Mouse (Mus musculus): Measurements from ENCODE around the gene Eci2.

The Eci2 gene

DNA sequence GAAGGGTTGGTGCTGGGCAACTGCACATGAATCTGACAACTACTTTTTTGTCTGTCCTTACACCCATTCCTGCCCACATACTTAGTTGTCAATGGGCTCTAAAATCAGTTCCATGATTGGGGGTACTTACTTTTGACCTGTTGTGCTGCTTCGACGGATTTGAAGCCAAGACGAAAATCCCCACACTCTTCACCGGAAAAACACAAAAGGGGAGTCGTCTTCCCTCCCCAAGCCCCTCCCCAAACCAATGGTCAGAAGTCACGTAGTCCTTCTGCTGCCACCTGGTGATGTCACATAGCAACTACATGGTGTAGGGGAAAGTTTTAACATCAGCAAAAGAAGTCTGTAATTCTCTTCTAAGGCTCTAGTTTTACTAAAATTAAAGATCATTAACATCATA, at the start of gene Eci2:
Gene Eci2, minus strand, starts transcription at position 218 of the 400 bp plus-strand sequence.
- in situ Hi-C loops (cut with MboI, MseI) = loop anchor here (10.0 kb wide), 1 partner anchor 382 kb away; no protein-coding TSS in a partner anchor

DNA sequence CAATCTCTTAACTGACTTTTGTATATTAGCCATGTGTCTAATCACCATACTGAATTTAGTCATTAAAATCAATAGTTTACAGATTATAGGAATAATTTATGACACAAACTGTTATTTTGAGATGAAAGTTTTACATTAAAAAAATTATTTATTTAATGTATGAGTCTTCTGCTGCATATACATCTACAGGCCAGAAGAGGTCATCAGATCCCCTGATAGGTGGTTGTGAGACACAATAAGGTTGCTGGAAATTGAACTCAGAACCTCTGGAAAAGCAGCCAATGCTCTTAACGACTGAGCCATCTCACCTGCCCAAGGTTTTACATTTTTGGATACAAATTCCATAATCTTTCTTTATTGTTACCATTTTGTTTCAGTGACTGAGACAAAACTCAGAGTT, 48.0 kb upstream of the Eci2 start:
- in situ Hi-C loops (cut with MboI, MseI) = no loop called here

DNA sequence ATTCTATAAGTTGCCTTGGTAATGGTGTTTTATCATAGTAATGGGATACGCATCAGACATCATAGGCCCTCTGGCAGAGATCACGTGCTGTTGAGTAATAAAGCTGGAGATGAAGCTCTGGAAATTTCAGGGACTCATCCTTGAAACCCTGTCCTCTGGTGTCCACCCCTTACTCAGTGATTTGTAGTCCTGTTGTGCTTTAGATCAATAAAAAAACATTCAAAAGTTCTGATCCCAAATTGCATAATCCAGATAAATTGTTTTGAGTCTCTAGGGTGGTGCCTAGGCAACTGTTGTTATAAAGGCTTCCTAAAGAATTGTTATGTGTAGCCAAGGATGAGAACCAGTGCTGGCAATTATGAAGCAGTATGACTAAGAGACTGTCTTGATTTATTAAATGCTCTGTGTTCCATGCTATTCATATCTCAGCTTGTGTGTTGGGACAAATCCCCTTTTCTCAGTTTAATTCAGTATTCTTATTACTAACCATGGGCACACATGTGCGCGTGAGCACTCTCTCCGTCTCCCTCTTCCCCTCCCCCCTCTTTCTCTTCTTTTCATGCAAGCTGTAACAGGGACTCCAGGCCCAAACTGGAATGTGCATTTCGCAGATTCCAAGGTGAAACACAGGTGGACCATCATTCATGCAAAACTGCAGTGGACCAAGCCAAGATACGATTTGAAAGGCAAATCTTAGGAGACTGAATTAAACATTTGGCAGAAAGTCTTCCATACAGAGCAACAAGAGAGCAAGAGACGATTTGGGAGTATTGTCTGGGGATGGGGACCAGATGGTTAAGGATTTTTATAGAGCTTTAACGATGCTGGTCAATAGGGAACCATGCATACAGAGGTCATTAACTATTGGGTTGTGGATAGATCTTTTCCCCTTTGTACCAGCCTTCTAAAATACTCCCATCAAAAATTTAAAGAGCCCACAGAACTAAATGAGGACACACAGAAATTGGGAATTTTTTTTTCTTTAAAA, 43.9 kb upstream of the Eci2 start:
- in situ Hi-C loops (cut with MboI, MseI) = no loop called here

DNA sequence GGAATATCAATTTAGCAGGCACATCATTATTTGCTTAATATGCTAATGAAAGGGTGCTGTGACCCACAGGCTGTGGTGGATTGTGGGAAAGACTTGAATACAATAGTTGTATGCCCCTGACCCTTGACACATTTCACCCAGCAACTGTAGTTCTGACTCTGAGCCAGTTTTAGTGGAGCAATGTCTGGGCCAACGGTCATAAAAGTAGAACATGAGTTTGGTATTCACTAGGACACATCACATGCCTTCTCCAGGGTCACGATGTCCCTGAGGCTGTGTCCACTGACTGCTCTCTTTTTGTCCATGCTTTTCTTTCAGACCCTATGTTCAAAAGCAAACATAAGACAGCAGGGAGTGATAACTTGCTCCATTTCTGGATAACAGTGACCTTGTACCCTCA, 40.2 kb upstream of the Eci2 start:
- in situ Hi-C loops (cut with MboI, MseI) = loop anchor here (5.0 kb wide), 1 partner anchor 885 kb away; no protein-coding TSS in a partner anchor

DNA sequence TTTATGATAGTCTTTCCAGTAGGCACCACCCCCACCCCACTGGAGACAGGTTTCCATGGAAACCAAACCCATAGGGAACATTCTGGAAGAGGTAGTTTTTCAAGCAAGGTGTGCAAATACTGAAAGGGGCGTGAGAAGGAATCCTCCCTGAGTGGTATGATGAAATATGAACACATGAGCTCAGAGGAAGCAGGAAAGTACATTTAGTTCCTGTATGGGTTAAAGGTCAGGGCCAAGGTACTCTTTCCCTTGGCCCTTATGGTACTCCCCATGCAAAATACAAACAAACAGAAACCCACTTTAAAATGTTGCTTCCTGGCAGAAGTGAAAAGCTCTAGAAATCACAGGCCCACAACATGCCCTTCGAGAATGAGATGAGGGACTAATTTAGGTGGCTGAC, 39.1 kb upstream of the Eci2 start:
- in situ Hi-C loops (cut with MboI, MseI) = loop anchor here (5.0 kb wide), 1 partner anchor 886 kb away; no protein-coding TSS in a partner anchor

DNA sequence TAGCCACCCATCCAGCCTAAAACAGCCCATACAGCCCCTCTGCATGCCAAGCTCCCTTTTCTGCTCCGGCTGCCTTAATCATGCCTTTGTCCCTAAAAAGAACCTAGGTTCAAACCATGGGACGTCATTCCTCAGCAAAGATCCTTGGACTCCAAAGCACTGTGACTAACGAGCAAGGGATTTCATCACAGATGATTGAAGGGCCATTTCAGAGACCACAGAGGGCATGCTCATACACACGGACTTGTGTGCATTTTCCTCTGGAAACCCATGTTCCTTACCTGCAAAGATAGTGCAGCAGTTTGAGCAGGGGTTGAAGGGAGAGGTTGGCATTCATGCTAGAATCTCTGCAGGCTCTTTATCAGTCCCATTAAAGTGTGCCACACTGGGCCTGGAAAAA, 37.5 kb upstream of the Eci2 start:
- in situ Hi-C loops (cut with MboI, MseI) = no loop called here

DNA sequence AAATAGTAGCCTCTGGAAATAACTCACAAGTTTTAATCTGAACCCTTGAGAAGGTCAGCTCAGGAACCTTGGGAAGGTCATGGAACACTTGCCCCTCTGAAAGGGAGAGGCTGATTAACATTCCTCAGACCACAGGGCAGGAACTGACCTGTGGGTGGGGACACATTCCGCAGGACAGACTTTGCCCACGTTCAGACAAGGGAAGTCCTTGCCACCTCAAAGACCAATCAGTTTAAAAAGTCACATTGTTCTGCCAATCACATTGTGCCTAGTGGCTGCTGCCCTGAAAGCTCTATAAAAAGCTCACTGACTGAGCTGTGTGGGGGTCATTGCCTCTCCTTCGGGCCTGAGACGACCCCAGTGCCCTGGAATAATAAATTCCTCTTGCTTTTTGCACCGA, 31.2 kb upstream of the Eci2 start:
- in situ Hi-C loops (cut with MboI, MseI) = no loop called here

DNA sequence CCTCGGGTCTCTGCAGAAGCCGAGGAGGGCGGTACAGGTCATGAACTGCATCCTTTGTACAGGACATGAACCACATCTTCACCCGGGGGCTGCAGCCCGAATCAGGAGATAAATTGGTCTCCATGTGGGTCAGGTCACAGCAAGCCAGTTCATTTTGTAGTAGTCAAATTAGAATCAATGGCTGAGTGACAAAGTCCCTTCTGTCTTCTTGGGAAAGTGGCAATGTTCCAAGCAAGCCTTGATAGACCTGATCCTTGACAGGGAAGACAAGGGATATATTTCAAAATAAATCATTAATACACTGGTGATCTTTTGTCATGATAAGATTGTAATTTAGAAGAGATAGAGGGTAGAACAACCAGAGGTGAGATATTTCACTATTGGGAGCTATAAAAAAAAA, 9.6 kb upstream of the Eci2 start:
- in situ Hi-C loops (cut with MboI, MseI) = loop anchor here (5.0 kb wide), 1 partner anchor 34 kb away; no protein-coding TSS in a partner anchor

DNA sequence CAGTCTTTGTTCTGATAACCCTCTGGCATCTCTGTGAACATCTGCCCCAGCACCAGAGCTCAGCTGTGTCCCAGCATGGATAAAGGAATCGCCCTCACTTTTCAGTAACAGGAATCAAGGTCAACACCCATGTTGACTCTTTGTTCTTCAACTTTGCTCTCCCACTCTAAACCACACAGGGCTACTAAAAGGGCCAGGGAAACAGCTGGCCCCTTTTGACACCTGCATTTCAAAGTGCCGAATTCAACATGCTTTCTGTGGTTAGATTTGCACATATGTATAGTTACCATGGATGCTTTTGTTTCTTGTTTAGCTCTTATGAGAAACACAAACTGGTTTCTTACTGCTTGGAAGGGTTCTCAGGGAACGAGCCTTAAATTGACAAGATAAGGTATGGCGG, 8.8 kb upstream of the Eci2 start:
- in situ Hi-C loops (cut with MboI, MseI) = loop anchor here (5.0 kb wide), 1 partner anchor 33 kb away; no protein-coding TSS in a partner anchor

DNA sequence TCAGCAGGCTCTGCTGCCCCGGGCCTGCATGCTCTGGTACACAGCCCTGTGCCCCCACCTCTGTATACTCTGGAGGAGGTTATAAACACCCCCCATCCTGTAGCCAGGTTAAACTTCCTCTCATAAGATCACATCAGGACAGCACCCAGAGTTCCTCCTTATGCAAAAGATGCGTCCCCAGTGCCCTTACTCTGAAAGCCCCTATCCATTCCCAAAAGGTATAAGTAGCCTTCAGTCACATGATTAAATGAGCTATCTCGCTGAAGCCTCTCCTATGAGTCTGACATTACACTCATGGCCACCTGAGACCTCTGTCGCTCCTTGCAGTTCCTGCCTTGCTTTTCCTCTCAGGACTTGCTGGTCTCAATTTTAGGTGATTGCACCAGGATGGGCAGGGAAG, 6.7 kb upstream of the Eci2 start:
- in situ Hi-C loops (cut with MboI, MseI) = no loop called here

DNA sequence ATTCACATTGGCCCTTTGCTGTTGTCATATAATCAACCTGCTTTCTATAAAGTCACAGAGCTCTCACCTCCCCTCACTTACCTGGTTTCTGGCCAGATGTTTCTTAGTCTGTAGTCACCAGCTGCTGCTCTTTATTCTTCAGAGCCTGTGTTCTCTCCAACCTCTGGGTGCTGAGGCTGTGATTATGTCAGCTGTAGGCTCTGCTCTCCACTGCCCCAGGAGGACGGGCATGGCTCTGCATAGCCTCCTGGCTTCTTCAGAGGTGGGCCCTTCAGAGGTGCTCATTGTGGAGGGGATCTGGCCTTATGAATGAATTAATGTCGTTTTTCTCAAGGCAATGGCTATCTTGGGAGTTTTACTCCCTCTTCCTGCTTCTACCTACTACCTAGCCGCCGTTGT, 4.8 kb upstream of the Eci2 start:
- in situ Hi-C loops (cut with MboI, MseI) = no loop called here

DNA sequence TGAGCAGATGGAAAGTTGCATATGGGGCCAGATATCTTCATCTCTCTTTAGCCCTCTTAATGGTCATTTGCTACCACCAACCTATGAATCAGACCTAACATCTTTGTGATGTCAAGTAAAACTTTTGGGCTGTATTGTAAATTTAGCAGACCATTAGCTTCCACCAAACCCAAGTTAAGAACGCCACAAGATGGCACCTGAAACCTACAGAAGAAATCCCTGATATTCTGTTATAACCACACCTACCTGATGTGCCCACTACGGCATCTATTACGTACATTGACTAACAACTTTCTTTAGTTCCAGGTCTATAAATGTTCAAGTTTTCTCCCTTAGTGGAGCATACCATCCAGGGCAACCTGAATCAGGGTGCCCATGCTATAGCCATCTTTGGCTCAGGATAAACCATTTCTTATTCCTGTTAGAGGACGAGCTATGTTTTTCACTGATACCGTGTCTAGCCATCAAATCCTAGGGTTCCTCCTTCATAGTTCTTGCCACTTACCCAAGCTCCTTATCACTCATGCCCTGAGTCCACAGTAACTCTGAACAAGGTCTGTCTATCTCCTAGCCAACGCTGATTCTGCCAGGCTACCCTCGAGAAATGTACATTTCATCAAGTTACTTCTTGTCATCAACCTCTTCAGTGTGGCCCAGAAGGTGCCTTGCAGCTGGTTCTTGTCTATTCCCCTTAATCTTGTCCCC, 4.2 kb upstream of the Eci2 start:
- in situ Hi-C loops (cut with MboI, MseI) = no loop called here

DNA sequence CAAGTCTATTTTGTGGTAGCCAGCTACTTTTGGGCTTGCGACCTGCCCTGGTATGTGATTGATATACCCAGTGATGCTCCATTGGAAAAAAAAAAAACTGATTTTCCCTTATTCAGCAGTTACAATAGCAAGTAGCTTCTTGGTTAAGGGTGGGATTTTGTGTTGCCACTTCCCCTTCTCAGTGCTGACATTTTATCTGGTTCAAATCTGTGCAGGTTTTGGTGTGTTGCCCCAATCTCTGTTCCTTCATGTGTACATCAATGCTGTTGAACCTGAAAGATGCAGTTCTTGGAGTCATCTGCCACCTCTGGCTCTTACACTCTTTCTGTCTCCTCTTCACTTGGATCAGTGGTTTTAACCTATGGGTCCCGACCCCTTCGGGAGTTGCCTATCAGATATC, 1.5 kb upstream of the Eci2 start:
- in situ Hi-C loops (cut with MboI, MseI) = loop anchor here (10.0 kb wide), 1 partner anchor 384 kb away; no protein-coding TSS in a partner anchor

DNA sequence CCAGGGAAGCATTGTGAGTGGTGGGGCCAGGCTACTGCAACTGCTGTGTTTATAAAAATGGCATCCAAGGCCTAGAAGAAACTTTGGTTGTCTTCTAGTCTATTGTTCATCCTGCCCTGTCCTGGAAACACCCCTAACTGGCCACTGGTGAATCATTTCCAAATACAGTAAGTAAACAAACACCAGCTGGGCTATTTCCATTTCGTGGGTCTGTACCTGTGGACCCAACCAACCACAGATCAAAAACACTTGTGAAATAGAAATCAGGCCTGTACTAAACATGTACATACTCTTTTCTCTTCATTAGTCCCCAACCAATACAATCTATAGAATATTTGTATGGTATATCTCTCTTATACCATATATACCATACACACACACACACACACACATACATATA, 3.5 kb downstream of the Eci2 start:
- in situ Hi-C loops (cut with MboI, MseI) = loop anchor here (10.0 kb wide), 1 partner anchor 379 kb away; no protein-coding TSS in a partner anchor

DNA sequence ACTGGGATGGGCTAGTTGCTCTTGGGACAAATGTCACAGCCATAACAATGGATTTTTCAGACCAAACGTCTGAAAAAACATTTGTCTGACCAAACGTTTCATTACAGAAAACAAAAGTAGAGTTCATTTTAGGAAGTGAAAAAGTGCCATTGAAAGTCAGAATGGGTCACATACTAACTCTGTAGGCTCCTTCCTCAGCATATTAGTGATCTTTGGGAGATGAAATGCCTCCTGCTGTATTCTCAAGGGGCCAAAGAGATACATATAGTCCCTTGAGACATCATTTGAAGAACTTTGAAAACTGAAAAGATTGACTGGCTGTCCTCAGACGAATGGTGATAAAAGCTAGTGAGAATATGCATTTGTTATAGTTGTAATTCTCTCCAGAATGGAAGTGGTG, 6.5 kb downstream of the Eci2 start:
- in situ Hi-C loops (cut with MboI, MseI) = loop anchor here (10.0 kb wide), 1 partner anchor 376 kb away; no protein-coding TSS in a partner anchor

DNA sequence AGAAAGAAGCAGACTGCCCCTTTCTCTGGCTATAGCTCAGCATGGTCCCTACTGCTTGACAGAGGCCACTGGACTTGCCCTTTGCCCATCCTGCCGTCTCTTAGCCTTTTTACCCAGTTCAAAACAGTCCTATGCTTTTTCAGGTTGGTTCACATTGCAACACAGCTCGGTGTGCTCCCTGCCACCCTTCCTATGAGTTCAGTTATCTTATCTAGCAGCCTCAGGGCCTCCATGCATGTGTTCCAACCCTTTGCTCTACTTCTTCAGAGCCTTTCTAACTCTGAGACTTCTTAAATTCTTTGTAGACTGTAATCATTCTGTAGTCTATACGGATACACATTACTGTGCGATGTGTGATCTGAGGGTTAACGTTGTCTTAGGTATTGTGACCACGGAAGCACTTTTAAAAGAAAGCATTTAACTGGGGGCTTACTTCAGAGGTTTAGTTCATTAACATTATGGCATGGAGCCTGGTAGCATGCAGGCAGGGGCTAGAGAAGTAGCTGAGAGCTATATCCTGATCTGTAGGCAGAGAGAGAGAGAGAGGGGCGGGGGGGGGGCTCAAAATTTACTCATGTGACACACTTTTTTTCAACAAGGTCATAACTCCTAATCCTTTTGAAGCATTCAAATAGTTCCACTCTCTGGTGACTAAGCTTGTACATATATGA, 7.9 kb downstream of the Eci2 start:
- in situ Hi-C loops (cut with MboI, MseI) = no loop called here

DNA sequence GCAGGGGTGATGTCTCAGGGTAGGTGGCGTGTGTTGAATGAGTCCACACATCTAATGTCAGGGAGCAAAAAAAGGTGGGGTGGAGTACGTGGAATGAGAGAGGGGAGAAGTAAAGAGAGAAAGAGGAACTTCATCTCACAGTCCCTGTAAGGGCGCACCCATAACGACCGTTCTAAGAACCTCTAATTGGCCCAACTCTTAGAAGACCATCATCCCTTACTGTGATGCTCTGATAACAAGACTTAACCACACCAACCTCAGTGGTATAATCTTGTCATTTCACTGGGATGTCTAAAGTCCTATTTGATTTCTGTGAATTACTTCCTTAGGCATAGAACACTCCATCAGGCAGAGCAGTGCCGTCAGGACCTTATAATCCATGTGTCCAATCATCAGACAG, 9.5 kb downstream of the Eci2 start:
- in situ Hi-C loops (cut with MboI, MseI) = no loop called here

DNA sequence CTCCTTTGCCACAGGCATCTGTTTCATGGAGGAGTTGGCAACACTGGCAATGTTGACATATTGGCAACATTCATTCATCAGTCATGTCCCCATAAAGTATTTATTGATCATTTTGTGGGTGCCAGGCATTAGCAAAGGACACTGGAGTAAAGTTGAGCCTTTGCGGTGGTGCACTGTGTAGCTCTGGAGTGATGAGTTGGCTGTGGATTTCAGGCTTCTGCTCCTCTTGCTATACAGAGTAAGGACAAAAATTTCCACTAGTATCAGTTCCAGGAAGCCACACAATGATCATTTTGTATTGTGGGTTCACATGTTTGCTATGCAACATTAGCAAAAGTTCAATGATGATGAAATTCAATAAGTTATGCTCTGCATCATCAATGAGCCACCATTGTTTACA, 10.8 kb downstream of the Eci2 start:
- in situ Hi-C loops (cut with MboI, MseI) = no loop called here

DNA sequence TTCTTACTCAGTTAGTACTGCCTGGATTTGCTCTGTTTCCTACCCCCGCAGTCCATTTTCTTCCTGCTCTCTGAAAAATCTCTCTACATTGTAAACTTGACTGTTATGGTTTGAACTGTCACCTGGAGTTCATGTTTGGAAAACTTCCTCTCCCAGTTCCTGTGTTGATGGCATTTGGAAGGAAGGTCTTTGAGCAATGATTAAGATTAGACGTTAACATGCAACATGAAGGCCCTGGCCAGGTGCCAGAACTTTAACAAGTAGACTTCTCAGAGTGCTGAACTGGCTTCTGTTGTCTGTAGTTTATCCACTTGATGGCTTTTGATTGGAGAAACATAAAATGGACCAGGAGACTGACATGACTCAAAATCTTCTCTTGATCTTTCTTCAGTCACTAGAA, 31.0 kb downstream of the Eci2 start:
- in situ Hi-C loops (cut with MboI, MseI) = loop anchor here (10.0 kb wide), 1 partner anchor 121 kb away; the partner anchor contains the start of gene Prpf4b

DNA sequence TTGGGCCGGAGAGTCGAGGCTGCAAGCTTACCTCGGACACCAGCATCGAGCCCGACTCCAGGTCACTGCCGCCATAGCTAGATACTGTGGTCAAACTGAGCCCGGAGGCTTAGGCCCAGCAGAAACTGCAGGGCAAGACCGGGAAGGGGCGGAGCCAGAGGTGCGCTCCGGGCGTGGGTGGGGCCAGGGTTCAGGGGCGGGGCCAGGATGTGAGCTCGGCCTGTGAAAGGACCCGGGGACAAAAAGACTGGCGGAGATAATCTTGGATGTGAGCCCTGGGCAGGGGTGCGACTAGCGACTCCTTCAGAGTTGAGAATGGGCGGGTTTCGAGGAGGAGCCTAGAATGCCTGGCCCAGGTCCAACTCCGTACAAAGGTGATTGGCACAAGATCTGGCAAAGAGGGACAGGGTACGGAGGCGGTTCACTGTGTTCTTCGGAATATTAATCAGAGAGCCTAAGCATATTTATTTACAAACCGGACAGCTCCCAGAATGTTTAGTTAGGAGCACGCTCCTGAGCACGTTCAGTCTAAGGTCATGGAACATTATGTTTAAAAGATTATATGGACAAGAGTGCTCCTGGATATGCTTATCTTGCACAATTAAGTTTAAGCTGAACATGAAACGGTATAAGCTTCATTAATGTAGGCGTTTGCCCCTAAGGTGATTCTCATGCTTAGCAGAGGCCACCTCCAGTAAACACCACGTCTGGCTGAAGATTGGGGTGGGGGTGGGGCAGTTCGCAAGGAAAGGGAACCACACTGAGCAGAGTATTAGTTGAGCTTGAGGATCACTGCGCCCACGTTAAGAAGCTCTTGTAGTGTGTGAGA, 32.7 kb downstream of the Eci2 start:
- in situ Hi-C loops (cut with MboI, MseI) = loop anchor here (10.0 kb wide), 1 partner anchor 119 kb away; the partner anchor contains the start of gene Prpf4b

DNA sequence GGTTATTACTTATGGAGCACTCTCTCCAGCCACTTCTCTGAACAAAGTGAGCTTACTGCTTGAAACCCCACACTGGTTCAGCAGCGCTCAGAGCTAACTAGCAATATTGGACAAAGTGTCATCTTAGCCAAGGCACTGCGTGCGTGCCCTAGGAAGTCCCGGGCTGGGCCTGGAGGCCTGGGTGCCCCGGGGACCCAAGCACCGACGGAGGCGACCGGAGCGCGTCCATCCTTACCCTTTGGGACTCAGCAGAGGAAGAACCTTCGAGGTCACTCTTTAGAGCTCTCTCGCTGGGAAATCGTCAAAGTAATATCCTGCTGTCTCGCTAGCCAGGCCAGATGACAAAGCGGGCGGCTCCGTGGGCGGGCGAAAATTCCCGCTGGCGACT, 33.3 kb downstream of the Eci2 start:
- in situ Hi-C loops (cut with MboI, MseI) = loop anchor here (10.0 kb wide), 1 partner anchor 119 kb away; the partner anchor contains the start of gene Prpf4b

All from regulatory T cell (primary cell).